Mouse (Mus musculus): Measurements from ENCODE around the gene Pltp. TPM values are rescaled to one million over a fixed set of nuclear protein-coding genes. Genes with fewer than 3 reads are reported as not detected.

The Pltp gene
- total RNA-seq, 2 experiments from 2014 or later, result 66.9 to 70.7 TPM

- no peak for DNase-seq
Measured at GRCm38 (mm10) chr2:164845782-164846181, 11.7 kb downstream of the Pltp start.

- DNase-seq, result no peak
Measured at GRCm38 (mm10) chr2:164835164-164835563, 22.3 kb downstream of the Pltp start.

GRCm38 (mm10) chr2:164834531-164834930 lies 23.0 kb downstream of the Pltp start:
- no peak for DNase-seq

GRCm38 (mm10) chr2:164833314-164833959 lies 24.1 kb downstream of the Pltp start, which contains the start of gene Neurl2:
Gene Neurl2, minus strand, starts transcription at chr2:164833456.
- peak; percentile 86 to 87 for DNase-seq

GRCm38 (mm10) chr2:164832748-164833301 lies 24.7 kb downstream of the Pltp start, which contains the start of gene Ctsa:
Gene Ctsa, plus strand, starts transcription at chr2:164832873.
- DNase-seq, result peak; percentile 80 to 82

- no peak for DNase-seq
Measured at GRCm38 (mm10) chr2:164832032-164832747, 25.3 kb downstream of the Pltp start.

- no peak for DNase-seq
Measured at GRCm38 (mm10) chr2:164831029-164831428, 26.5 kb downstream of the Pltp start.

GRCm38 (mm10) chr2:164829090-164829489 lies 28.4 kb downstream of the Pltp start:
- DNase-seq, result no peak

GRCm38 (mm10) chr2:164828437-164828836 lies 29.1 kb downstream of the Pltp start, which contains the start of gene Spata25:
Gene Spata25, minus strand, starts transcription at chr2:164828537.
- DNase-seq, result no peak

- no peak for DNase-seq
Measured at GRCm38 (mm10) chr2:164827146-164827850, 30.2 kb downstream of the Pltp start.

- DNase-seq, result no peak
Measured at GRCm38 (mm10) chr2:164825521-164825920, 32.0 kb downstream of the Pltp start.

- DNase-seq, result no peak
Measured at GRCm38 (mm10) chr2:164823969-164824368, 33.5 kb downstream of the Pltp start.

GRCm38 (mm10) chr2:164823181-164823585 lies 34.3 kb downstream of the Pltp start:
- peak in 1 of 2 experiments; percentile 35 for DNase-seq

- DNase-seq, result peak; percentile 100
Measured at GRCm38 (mm10) chr2:164822636-164823165, 34.8 kb downstream of the Pltp start, which contains the start of gene Zswim1. Gene Zswim1, plus strand, starts transcription at chr2:164822686.

- DNase-seq, result no peak
Measured at GRCm38 (mm10) chr2:164821060-164821459, 36.5 kb downstream of the Pltp start.

GRCm38 (mm10) chr2:164817703-164818102 lies 39.8 kb downstream of the Pltp start:
- no peak for DNase-seq

GRCm38 (mm10) chr2:164817206-164817605 lies 40.3 kb downstream of the Pltp start:
- DNase-seq, result no peak

GRCm38 (mm10) chr2:164815821-164816220 lies 41.7 kb downstream of the Pltp start:
- no peak for DNase-seq

- no peak for DNase-seq
Measured at GRCm38 (mm10) chr2:164815348-164815747, 42.2 kb downstream of the Pltp start.

GRCm38 (mm10) chr2:164813557-164813956 lies 44.0 kb downstream of the Pltp start:
- DNase-seq, result no peak

- DNase-seq, result no peak
Measured at GRCm38 (mm10) chr2:164806614-164807013, 50.9 kb downstream of the Pltp start.

GRCm38 (mm10) chr2:164805332-164805718 lies 52.2 kb downstream of the Pltp start:
- no peak for DNase-seq
